Mouse (Mus musculus): Measurements from ENCODE around the gene Nova2.

GRCm38 (mm10) chr7:18942815-18943214, 17.1 kb downstream of the Nova2 start:
- no peak for TF ChIP-seq CTCF (IDR thresholded peaks at IDR 0.05; ENCODE audit: borderline replicate concordance, extremely low read depth, insufficient read depth, insufficient read length)
- TF ChIP-seq POLR2A (IDR thresholded peaks at IDR 0.05; ENCODE audit: borderline replicate concordance, extremely low read depth, insufficient read depth, insufficient read length, poor library complexity, severe bottlenecking) = no peak
